Mouse (Mus musculus) forebrain, embryonic 13.5 days (tissue): Measurements from ENCODE around the gene Kdm2a. TPM values are rescaled to one million over a fixed set of nuclear protein-coding genes. Genes with fewer than 3 reads are reported as not detected.

Experiments
- ATAC-seq: fragments of 200-750 bp; cut with Nextera tagmentation; 2 replicates; pipeline ENCODE4 v1.8.0; 2017
- H3K27ac ChIP-seq: fragments of 300-500 bp; sonication (generic); 2 replicates; pipeline ENCODE4 v1.5.1; 2015; ENCODE audit warnings: inconsistent platforms, mild to moderate bottlenecking, moderate library complexity
- H3K27me3 ChIP-seq: fragments of 300-500 bp; sonication (generic); 2 replicates; pipeline ENCODE4 v1.6.1; 2015; ENCODE audit warnings: mild to moderate bottlenecking, inconsistent platforms
- H3K36me3 ChIP-seq: fragments of 300-500 bp; sonication (generic); 2 replicates; pipeline ENCODE4 v1.6.1; 2015; ENCODE audit warnings: mild to moderate bottlenecking, inconsistent platforms; ENCODE audit not compliant: poor library complexity, severe bottlenecking
- H3K4me1 ChIP-seq: fragments of 300-500 bp; sonication (generic); 2 replicates; pipeline ENCODE4 v1.6.1; 2015; ENCODE audit warnings: inconsistent platforms
- H3K4me2 ChIP-seq: fragments of 300-500 bp; sonication (generic); 2 replicates; pipeline ENCODE4 v1.6.1; 2015; ENCODE audit warnings: inconsistent platforms, mild to moderate bottlenecking, moderate library complexity
- H3K4me3 ChIP-seq: fragments of 300-500 bp; sonication (generic); 2 replicates; pipeline ENCODE4 v1.5.1; 2015; ENCODE audit warnings: mild to moderate bottlenecking, inconsistent platforms
- H3K9ac ChIP-seq: fragments of 300-500 bp; sonication (generic); 2 replicates; pipeline ENCODE4 v1.6.1; 2015; ENCODE audit warnings: mild to moderate bottlenecking, inconsistent platforms
- H3K9me3 ChIP-seq: fragments of 300-500 bp; sonication (generic); replicated peaks from 2 replicates; pipeline ENCODE4 v1.6.1; 2016; ENCODE audit warnings: inconsistent platforms
- WGBS: fragments of 180-500 bp; shearing (Covaris S2); methylation state at CpG from one replicate; pipeline ENCODE4 v1.1.7; 2015; 5-methylcytosine and 5-hydroxymethylcytosine counted together
- polyA plus RNA-seq: library from polyadenylated mRNA; unstranded; fragments of >200 nt; fragmentation: Nextera tagmentation; extraction: Ambion mirVana; gene quantifications from 2 replicates; pipeline ENCODE4 v1.2.1, GENCODE M21; 2015

The Kdm2a gene
- 38.8 and 43.9 TPM in 2 replicates for polyA plus RNA-seq

DNA sequence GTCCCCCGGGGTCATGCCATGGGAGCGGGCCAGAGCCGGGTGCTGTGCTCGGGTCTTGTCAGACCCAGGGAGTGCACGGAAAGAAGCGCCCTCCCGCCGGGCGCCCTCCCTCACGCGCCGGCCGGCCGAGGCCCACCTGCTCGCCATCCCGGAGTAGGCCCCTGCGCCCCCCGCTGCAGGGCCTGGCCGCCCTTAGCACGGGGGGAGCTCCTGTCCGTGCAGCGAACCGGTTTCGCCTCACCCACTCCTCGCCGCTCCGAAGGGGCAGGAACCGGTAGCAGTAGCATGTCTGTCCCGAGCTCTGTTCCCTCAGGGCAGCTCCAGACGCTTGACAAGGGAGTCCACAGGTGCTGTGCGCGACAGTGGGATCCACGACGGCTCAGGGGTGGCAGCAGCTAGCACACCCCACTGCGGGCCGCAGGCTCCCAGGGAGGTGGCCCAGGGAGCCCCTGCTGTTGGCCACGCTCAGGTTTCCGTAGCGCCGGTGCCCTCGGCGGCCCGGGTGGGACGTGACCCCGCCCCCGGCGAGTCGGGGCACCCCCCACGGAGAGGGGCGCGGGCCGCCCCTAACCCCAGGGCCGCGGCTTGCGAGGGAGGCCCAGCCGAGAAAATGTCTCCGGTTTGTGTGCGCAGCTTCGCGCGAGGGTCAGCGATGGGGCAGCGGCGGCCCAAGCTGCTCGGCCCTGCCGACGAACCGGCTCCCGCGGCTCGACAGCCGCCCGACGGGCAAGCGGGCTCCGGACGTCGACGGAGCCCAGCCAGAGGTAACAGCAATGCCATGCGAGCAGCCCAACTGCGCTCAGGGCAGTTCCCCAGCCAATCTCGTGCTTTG lies at the start of gene Kdm2a:
Gene Kdm2a, minus strand, starts transcription at position 488 of the 832 bp plus-strand sequence.
- H3K27ac ChIP-seq, result peak within 1 kb of the TSS; percentile 87

DNA sequence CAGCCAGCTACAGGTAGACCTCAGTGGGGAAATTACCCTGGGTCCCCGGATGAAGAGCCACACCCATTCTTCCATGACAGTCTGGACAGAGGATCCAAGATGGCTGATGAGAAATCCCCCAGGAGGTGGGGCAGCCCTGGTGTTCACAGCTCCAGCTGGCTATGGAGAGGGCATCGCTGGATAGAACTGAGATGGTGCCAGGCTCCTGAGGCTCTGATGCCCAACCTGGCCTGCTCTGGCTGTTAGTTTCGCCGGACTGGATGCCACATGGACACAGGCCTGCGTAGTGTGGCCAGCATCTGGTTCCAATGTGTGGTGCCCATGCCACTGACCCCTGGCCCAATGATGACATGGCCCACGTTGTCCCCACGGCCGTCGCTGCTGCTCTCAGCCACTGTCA lies 49.4 kb upstream of the Kdm2a start:
- H3K36me3 ChIP-seq, result no peaks in the 10 kb centered on the region
- 85% methylated on average over 9 of the region's 9 CpGs for WGBS
- no peak overlapping the region for H3K27ac ChIP-seq
- H3K9me3 ChIP-seq, result no peaks in the 10 kb centered on the region
- no peak overlapping the region for H3K4me3 ChIP-seq
- H3K27me3 ChIP-seq, result no peaks in the 10 kb centered on the region
- ATAC-seq, result no peak
- no peak overlapping the region for H3K4me2 ChIP-seq
- H3K4me1 ChIP-seq, result no peaks in the 10 kb centered on the region
- H3K9ac ChIP-seq, result no peak overlapping the region

More for the DNA sequence above, at the start of gene Kdm2a:
- WGBS, result 1% methylated on average over 78 of the region's 82 CpGs
- no peaks in the 10 kb centered on the region for H3K9me3 ChIP-seq
- peak within 1 kb of the TSS; percentile 93 for H3K4me3 ChIP-seq
- H3K27me3 ChIP-seq, result no peaks in the 10 kb centered on the region
- peak; percentile 68 for ATAC-seq
- peak within 1 kb of the TSS; percentile 91 for H3K4me2 ChIP-seq
- H3K4me1 ChIP-seq, result peaks cover 27% of the 10 kb centered on the region
- peak within 1 kb of the TSS; percentile 80 for H3K9ac ChIP-seq
- peaks cover 5% of the 10 kb centered on the region; the same call in 1 of the 2 replicates for H3K36me3 ChIP-seq

DNA sequence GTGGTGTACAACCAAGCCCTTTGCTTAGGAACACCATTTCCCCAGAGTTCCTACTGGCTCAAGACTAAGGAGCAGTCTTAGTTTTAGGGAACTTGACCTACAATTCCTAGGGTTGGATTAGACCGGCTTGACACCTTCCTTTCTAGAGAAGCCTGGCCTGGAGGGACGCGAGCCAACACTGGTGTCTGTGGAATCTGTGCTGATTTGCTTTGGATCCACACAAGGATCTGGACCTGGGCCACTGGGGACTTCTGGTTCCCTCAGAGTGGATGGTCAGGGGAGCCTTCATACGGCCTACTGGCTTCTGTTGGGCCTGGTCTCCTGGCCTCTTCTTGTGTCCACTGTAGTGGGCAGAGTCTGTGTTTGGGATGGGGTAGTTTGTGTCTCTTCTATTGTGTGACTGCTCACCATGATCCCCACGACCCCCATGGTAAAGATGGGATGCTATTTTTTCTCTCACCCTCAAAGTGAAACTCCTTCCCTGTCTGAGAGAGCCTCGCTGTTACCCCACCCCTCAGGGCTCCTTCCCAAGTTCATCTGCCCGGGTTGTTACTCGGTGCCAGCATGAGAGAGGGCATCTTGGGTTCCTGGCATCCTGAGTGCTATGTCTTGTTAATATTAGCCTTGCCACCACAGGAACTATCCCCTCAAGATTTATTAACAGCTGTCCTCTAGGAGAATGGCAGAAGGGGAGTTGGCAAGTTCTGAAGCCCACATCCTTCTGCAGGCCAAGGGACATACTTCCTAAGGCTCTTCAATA lies 48.8 kb upstream of the Kdm2a start:
- Histone ChIP-seq H3K27me3 (no peaks in the 10 kb centered on the region), H3K27ac (no peak overlapping the region), H3K36me3 (no peaks in the 10 kb centered on the region), H3K9me3 (no peaks in the 10 kb centered on the region), H3K4me2 (no peak overlapping the region), H3K4me1 (no peaks in the 10 kb centered on the region), H3K4me3 (no peak overlapping the region), H3K9ac (no peak overlapping the region)
- WGBS, result 89% methylated on average over 8 of the region's 8 CpGs
- ATAC-seq, result no peak

DNA sequence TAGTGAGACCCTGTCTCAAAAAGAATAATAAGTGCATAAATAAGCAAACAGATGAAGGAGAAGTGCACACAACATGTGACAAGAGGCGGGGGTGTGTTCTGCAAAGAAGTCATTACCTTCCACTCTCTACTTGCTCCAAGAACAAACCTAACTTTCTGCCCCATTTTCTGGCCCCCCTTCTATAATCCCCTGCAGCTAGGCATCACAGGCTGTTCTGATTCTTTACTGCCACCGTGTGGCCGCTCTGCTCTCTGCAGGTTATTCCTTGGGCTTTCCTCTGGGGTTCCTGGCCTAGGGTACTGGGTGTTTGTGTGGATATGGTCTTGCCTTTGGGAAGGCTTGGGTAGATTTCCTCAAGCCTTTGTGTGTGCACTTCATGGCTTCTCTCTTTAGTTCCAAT lies 44.3 kb upstream of the Kdm2a start:
- peaks cover 29% of the 10 kb centered on the region for H3K27me3 ChIP-seq
- H3K9me3 ChIP-seq, result no peaks in the 10 kb centered on the region
- H3K36me3 ChIP-seq, result no peaks in the 10 kb centered on the region
- no peak overlapping the region for H3K4me3 ChIP-seq
- no peak overlapping the region for H3K4me2 ChIP-seq
- no peak overlapping the region for H3K27ac ChIP-seq
- peaks cover 22% of the 10 kb centered on the region for H3K4me1 ChIP-seq
- no peak overlapping the region for H3K9ac ChIP-seq
- peak; percentile 27; the same call in 1 of the 2 replicates for ATAC-seq
- 13% methylated on average over 3 of the region's 3 CpGs for WGBS

DNA sequence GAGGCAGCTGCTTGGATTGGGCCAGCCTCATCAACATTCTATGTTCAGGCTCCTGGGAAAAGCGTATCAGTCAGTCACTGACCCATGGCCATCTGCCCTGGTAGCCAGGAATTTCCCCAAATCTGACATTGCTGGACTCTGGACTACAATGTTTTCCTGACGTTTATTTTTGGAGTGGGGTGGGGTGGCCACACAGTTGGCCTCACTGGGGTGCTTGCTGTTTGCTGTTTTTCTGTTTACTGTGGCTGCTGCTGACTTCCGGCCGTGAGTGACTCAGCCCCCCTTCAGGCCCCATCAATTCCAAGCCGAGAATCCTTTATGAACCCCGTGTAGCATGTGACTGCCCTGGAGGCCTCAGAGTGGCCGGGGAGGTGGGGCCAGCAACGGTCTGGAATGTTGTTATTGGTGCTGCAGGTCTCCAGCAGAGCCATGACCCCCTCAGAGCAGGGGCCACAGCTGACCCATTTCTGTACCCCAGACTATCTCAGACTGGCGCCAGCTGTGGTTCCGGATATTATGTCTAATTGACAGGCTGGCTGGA lies 43.6 kb upstream of the Kdm2a start:
- Histone ChIP-seq H3K4me2 (no peak overlapping the region), H3K9me3 (no peaks in the 10 kb centered on the region), H3K9ac (no peak overlapping the region), H3K4me3 (no peak overlapping the region), H3K36me3 (no peaks in the 10 kb centered on the region), H3K27ac (no peak overlapping the region), H3K27me3 (peaks cover 29% of the 10 kb centered on the region), H3K4me1 (peaks cover 22% of the 10 kb centered on the region)
- WGBS, result 48% methylated on average over 10 of the region's 10 CpGs
- no peak for ATAC-seq

DNA sequence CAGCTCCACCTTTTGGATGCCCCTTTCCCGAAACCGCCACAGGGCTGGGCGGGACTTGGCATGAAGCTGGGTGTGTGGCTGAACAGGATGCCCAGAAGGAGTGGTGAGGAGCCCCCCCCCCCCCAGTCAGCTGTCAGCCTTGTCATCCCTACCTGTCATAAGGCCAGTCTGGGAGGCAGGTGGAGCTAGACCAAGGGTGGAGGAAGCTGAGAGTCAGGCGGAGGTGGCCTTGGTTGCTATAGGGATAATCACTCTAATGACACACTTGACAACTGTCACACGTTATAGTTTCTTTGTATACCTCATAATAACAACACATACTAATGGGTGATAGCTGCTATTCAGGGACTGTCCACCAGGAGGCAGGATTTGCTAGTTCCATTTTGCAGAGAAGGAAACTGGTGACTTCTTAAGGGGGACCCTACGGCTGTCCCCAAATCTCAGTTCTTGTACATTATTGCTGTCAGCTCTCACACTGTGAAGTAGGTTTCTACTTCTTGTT lies 43.1 kb upstream of the Kdm2a start:
- no peak for ATAC-seq
- Histone ChIP-seq H3K9me3 (no peaks in the 10 kb centered on the region), H3K27me3 (peaks cover 29% of the 10 kb centered on the region), H3K9ac (no peak overlapping the region), H3K4me2 (no peak overlapping the region), H3K27ac (no peak overlapping the region), H3K36me3 (no peaks in the 10 kb centered on the region), H3K4me3 (no peak overlapping the region), H3K4me1 (peaks cover 22% of the 10 kb centered on the region)
- WGBS, result 28% methylated on average over 6 of the region's 6 CpGs

DNA sequence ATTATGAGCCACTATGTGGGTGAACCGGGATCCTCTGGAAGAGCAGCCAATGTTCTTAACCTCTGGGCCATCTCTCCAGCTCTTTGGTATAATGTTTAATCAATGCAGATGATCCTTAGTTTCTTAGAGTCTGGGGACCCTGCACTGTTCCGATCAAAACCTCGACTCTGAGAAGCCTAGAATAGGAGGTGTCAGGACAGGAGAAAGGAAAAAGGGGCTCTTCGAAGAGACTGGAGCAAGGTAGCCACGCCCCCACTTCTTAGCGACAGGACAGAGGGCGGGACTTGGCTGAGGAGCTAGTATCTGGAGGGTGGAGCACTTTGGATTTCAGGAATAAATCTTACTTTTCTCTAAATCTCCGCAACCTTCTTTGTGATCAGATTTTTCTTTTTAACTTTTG lies 42.1 kb upstream of the Kdm2a start:
- Histone ChIP-seq H3K27me3 (peaks cover 29% of the 10 kb centered on the region), H3K36me3 (no peaks in the 10 kb centered on the region), H3K4me3 (no peak overlapping the region; the same call in 1 of the 2 replicates), H3K4me2 (peak overlapping the region; percentile 86), H3K4me1 (peaks cover 22% of the 10 kb centered on the region), H3K9ac (no peak overlapping the region), H3K27ac (no peak overlapping the region), H3K9me3 (no peaks in the 10 kb centered on the region)
- no peak for ATAC-seq
- 10% methylated on average over 8 of the region's 8 CpGs for WGBS

DNA sequence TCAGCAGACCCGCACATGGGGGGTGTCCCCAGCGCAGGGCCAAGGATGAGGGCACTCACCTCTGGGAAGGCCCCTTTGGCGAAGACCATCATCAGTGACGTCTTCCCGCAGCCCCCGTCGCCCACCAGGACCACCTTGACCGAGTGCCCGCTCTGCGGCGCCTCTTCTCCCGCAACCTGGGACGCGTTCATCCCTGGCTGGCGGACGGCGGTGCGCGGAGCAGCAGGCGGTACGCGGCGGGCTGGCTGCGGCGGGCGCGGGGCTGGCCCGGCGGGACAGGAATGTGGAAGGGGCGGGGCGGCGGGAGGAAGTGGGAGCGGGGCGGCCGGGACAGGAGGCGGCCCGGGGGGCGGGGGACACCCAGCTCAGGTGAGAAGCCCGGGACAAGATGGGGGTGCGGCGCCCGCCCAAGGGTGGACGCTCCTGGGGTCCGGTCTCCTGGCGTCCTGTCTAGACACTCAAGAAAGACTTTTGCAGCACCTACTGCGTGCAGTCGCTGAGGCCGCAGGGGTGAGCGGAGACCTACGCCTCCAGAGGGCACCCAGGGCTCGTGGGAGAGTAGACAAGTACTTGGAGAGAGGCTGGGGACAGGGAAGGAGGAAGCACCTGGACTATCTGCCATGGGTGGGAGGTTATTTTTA lies 41.2 kb upstream of the Kdm2a start, which contains the start of gene Rhod:
Gene Rhod, minus strand, starts transcription at position 272 of the 641 bp plus-strand sequence.
- peaks cover 22% of the 10 kb centered on the region for H3K4me1 ChIP-seq
- no peaks in the 10 kb centered on the region for H3K36me3 ChIP-seq
- no peak within 1 kb of the TSS for H3K27ac ChIP-seq
- H3K9me3 ChIP-seq, result no peaks in the 10 kb centered on the region
- H3K4me3 ChIP-seq, result peak within 1 kb of the TSS; percentile 49
- peaks cover 29% of the 10 kb centered on the region for H3K27me3 ChIP-seq
- peak within 1 kb of the TSS; percentile 65 for H3K9ac ChIP-seq
- no peak for ATAC-seq
- H3K4me2 ChIP-seq, result peak within 1 kb of the TSS; percentile 86
- under 1% methylated on average over 49 of the region's 51 CpGs for WGBS

DNA sequence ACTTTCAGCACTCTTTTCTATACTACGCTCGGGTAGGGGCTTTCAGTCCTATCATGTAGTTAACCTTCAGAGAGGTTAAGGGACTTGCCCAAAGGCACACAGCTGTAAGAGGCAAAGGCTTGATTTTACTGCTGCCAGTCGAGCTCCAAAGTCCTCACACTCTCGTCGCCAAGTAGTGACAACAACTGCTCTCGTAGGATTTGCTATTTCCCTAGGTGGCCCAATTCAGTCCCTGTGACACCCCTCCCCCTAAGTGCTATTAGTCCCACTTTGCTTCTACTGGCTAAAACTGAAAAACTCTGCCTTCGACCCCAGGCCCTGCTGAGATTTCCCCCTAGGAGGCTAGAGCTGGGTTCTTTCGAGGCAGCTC lies 40.7 kb upstream of the Kdm2a start:
- Histone ChIP-seq H3K9ac (peak overlapping the region; percentile 65), H3K27me3 (peaks cover 29% of the 10 kb centered on the region), H3K4me2 (peak overlapping the region; percentile 86), H3K36me3 (no peaks in the 10 kb centered on the region), H3K9me3 (no peaks in the 10 kb centered on the region), H3K4me3 (peak overlapping the region; percentile 49), H3K27ac (no peak overlapping the region), H3K4me1 (peaks cover 22% of the 10 kb centered on the region)
- ATAC-seq, result no peak
- 7% methylated on average over 8 of the region's 8 CpGs for WGBS

DNA sequence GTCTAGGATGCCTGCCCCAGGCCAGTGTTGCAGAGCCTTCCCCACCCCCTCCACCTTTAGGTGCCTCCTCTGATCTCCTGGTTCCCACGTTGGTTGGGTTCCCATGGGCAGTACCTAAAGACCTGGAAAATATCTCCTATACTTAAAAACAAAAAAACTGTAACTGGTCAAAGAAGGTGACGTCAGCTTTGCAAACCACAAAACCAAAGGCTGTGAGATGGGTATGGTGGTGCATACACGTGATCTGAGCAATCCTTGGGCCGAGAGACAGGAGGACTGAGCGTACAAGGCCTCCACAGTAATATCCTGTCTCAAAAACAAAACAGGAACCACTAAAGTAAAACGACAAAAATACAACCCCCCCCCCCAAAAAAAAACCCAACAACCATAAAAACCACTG lies 39.8 kb upstream of the Kdm2a start:
- no peak overlapping the region for H3K4me3 ChIP-seq
- H3K36me3 ChIP-seq, result no peaks in the 10 kb centered on the region
- no peak overlapping the region for H3K9ac ChIP-seq
- no peak for ATAC-seq
- 83% methylated on average over 6 of the region's 6 CpGs for WGBS
- peaks cover 22% of the 10 kb centered on the region for H3K4me1 ChIP-seq
- H3K4me2 ChIP-seq, result no peak overlapping the region
- H3K9me3 ChIP-seq, result no peaks in the 10 kb centered on the region
- no peak overlapping the region for H3K27ac ChIP-seq
- peaks cover 29% of the 10 kb centered on the region for H3K27me3 ChIP-seq

DNA sequence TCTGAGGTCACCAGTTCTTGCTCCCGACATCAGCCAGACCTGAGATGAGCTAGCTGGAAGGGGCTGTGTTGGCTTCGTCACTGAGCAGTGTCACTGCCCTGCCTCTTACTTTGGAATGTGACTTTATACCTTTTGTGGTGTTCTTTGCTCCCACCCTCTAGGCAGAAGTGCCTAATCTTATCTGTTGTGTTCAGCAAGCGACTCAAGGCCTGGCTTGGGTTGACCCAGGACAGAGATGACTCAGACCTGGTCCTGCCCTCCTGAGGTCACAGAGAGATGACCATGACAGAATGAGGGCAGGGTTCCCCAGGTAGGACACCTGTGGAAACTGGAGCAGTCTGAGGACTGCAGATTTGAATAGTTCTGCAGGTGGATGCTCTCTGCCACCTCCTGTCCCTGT lies 38.2 kb upstream of the Kdm2a start:
- Histone ChIP-seq H3K27me3 (peaks cover 29% of the 10 kb centered on the region), H3K9me3 (no peaks in the 10 kb centered on the region), H3K4me2 (no peak overlapping the region), H3K36me3 (no peaks in the 10 kb centered on the region), H3K4me3 (no peak overlapping the region), H3K27ac (no peak overlapping the region), H3K9ac (no peak overlapping the region), H3K4me1 (peaks cover 22% of the 10 kb centered on the region)
- 90% methylated on average over 3 of the region's 3 CpGs for WGBS
- ATAC-seq, result no peak
